Mouse (Mus musculus) left cerebral cortex, adult 11 months (tissue): ENCODE results near the gene Eif3l.
"Not testable (repeated sequence)": the region's sequence is repeated elsewhere in the genome, so short reads cannot be mapped to it uniquely, and the experiment has no call there.

ENCODE experiments used
- DNase-seq: peaks from one replicate; pipeline ENCODE4 v3.0.0; 2022; ENCODE audit warnings: low spot score

The Eif3l gene

DNA sequence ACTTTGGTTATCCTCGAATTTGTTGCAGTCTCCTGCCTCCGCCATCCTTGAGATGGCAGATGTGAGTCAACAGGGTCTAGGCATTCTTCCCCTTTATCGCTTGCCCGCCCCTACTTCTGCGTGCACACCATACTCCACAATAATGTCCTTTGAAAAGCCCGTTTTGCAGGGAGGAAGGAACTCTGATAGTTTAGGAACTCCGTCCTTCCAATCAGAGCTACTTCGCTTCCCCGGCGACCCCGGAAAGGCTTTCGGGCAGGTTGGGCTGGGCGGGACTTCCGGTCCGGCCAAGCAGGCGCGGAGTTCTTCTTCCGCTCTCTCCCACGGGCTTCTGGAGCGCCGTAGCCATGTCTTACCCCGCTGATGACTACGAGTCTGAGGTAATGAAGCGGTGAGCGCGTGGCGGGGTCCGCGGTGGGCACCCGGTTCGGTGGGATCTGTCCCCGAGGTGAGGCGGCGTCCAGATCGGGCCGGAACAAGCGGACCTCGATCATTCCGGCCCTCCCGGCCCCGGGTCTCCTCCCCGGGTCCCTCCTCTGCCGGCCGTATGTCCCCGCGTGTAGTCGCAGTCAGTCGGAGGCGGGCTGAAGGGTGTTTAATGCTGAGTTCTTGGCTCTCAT is at the start of gene Eif3l:
TSS of gene Eif3l (plus strand) at position 267 of the 620 bp plus-strand sequence.
- peak; percentile 68 for DNase-seq

GRCm38 (mm10) chr15:79025687-79026308 is 49.2 kb upstream of the Eif3l start:
- DNase-seq = no peak

DNA sequence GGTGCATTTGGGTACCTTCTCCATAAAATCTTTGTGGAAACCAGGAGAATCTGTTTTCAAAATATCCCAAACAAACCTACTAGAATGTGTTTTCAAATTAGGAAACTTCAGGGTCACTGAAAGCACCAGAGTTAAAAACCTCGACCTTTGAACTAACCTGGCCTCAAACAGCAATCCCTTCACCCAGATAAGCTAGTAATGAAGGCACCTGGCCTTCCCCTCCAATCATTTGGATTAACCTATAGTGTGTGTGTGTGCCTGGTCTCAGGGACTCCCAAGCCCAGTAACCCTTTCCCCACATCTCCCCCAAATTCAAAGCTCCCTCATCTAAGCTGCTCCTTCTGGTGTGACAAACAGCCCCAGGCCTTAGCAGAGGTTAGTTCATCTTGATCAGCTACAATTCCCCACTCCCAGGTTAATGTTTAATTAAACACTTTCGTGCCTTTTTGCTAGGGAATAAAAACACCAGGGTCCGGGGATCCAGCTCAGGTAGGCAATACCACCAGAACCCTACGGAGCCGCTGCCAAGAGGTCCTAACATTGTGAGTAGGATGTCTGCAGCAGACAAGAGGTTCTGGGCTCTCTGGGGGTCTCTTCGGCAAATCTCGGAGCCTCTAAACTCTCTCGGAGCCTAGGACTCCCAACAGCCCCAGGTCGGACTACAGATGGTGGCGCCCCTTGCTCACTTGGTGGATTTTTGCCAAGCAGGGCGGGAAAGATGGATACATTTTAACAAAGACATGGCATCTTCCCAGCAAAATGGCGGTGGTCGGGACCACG is 48.3 kb upstream of the Eif3l start:
- DNase-seq = no peak

DNA sequence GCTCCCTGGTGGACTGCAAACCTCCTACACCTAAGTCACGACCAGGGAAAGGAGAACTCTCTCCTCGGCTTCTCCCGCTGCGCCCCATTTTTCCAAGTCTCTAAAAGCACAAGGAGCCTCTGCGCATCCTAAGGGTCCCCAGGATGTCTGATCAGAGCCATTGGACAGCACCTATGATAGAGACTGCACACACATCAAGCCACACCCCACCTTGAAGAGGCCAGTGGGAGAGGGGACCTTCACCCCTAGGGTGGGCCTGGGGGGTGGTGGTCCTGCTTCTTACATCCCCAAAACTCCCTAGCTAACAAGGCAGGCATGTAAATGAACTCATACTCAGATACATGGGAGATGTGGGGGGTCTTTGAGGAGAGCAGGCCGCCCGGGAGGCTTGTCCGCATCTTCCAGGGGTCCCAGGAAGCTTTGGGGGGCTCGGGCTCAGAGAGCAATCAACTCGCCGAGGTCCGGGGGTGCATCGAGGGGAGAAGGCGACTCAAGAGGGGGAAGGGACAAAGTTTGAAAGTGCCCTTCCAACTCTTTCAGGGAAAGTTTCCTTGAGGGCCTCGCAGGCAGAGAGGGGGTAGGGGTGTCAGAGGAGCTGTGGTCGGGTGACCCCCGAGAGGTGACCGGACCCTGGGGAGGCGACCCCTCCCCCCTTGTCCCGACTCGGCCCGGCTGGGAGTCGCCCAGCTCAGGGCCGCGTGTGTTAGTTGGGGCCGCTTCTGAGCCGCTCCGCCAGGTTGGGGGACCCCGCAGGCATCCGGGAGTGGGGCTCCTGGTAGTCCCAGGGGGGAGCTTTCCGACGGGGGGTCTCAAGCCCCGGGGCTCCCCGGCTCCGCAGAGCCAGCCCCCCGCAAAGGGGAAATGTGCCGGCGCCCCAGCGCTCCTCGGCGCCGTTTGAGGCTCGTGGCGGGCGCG is 47.4 kb upstream of the Eif3l start:
- DNase-seq = no peak

DNA sequence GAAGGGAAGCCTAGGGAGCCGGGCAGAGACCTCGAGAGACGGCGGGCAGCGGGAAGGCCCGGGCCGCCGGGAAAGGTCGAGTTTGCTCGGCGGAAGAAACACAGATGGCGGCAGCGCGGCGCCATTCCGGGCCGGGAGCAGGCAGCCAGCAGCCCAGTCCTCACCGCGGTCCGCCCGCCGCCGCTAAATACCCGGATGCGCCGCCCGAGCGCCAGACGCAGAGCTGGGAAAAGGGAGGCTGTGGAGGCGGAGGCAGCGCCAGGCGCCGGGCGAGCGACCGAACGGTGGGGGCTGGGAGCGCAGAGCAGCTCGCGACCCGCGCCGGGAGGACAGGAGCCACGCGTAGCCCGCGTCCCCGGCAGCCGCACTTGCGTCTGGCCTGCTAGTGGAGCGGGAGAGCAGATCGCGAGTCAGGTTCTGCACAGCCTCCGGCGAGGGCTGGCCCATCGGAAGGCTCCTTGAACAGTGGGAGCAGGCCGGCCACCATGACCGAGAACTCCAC is 46.7 kb upstream of the Eif3l start, which contains the start of gene H1f0:
TSS of gene H1f0 (plus strand) at position 214 of the 502 bp plus-strand sequence.
- DNase-seq = peak; percentile 84

DNA sequence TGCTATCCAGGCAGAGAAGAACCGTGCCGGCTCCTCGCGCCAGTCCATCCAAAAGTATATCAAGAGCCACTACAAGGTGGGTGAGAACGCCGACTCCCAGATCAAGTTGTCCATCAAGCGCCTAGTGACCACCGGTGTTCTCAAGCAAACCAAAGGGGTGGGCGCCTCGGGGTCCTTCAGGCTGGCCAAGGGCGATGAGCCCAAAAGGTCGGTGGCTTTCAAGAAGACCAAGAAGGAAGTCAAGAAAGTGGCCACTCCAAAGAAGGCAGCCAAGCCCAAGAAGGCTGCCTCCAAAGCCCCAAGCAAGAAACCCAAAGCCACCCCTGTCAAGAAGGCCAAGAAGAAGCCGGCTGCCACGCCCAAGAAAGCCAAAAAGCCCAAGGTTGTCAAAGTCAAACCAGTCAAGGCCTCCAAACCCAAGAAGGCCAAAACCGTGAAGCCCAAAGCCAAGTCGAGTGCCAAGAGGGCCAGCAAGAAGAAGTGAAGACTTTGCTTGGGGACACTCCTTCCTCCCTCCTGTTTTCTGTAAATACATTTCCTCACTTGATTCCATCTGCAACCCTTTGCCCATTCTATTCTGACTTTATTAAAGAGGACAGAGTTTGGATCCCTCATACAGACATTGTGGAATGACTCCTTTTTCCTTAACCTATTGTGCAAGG is 46.0 kb upstream of the Eif3l start:
- DNase-seq = no peak

DNA sequence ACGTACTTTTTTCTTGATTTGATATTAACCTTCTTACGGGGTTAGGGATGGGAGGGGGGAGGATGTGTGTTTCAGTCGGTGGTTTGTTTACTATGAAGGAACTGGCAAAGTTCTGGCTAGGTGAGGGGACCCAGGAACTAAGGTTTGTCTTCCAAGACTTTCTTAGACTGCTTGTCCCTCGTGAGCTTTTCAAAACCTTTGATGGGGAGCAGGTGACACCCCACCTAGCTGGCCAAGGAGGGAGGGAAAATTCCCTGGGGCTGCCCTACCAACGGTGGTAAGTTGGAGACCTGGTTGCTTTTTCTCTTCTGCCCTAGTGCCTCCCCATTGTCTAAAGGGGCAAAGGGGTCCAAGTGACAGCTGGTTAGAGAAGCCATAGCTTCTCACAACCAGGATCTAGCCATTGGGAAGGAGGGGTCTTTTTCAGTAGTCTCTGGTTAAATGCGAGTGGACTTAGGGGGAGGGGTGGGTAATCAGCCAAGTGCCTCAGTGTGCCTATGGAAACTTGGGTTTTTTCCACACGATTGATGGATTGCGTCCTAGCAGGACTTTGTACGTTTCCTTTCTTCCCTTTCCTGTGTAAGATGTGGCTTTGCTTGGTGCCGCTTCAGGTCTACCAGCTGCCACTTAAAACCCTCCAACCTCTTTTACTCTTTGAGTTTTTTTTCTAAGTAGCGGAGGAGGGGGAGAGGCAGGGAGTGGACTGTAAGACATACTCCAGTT is 45.3 kb upstream of the Eif3l start:
- DNase-seq = no peak

- DNase-seq = peak; percentile 76
Measured at GRCm38 (mm10) chr15:79030551-79031435, 44.2 kb upstream of the Eif3l start.

DNA sequence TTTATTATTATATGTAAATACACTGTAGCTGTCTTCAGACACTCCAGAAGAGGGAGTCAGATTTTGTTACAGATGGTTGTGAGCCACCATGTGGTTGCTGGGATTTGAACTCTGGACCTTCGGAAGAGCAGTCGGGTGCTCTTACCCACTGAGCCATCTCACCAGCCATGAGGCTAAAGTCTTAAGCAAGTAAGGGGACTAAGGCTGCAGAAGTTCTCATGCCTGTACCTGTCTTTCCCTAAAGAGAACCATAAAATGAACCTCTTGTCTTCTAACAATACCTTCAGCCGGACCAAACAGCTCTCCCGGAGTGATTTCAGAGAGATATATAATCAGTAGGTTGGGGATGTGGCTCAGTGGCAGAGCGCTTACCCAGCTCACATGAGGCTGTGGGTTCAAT is 43.1 kb upstream of the Eif3l start:
- not testable (repeated sequence) for DNase-seq

DNA sequence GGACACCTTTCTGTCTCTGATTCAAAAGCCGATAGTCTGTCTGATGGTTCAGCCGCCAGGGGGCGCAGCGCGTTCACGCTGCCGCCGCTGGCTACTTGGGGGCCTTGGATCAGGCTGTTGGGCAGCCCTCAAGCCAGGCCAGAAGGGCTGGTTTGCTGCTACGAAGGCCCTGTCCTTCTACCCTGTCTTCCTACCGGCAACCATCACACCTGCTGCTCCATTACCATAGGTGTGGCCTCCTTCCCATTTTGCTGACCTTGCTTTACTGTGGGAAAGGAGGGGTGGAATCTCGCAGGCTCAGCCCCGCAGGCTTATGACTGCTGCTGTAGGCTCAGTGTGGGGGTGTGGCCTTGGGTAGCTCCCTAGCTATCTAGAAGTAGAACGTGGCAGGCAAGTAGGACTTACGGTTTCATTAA is 37.1 kb upstream of the Eif3l start:
- DNase-seq = no peak

GRCm38 (mm10) chr15:79038331-79038730 is 36.6 kb upstream of the Eif3l start:
- DNase-seq = no peak

DNA sequence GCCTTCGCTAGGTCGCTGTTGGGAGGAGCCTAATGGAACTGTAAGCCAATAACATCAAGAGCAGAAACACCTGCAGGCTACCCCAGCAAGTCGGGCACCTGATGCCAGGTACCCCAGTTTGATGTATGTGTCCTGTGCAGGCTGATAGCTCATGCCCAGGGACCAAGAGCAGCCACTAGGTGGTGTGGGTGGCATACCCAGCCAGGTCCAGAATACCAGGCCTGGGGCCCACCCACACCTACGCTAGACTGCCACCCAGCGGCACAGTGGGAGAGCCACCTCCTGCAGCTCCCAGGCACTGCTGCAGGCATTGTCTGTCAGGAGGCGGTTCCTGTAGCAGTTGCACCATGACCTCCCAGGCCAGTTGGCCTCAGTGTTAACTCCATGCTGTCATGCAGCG is 36.1 kb upstream of the Eif3l start:
- DNase-seq = no peak

GRCm38 (mm10) chr15:79040501-79041416 is 34.2 kb upstream of the Eif3l start:
- DNase-seq = no peak

- DNase-seq = no peak
Measured at GRCm38 (mm10) chr15:79041585-79041984, 33.4 kb upstream of the Eif3l start, which contains the start of gene Galr3. TSS of gene Galr3 (plus strand) at chr15:79041885.

- no peak for DNase-seq
Measured at GRCm38 (mm10) chr15:79042721-79043491, 32.1 kb upstream of the Eif3l start.

DNA sequence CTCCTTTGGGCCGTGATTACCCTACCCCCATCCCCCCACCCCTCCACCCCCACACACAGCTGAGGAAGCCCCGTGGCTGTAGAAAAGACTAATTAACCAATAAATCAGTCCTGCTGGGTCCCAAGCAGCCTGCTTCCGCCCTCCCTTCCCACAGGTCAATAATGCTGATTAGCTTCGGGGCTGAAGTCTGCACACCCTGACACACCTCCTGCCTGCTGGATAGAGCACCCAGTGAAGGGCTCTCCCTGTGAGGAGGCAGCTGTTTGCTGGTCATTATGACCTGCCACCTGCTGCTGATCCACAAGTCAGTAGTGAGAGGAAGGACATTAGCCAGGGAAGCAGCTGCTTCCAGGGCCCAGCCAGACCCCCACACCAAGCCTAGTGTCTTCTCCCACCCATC is 30.1 kb upstream of the Eif3l start:
- no peak for DNase-seq

DNA sequence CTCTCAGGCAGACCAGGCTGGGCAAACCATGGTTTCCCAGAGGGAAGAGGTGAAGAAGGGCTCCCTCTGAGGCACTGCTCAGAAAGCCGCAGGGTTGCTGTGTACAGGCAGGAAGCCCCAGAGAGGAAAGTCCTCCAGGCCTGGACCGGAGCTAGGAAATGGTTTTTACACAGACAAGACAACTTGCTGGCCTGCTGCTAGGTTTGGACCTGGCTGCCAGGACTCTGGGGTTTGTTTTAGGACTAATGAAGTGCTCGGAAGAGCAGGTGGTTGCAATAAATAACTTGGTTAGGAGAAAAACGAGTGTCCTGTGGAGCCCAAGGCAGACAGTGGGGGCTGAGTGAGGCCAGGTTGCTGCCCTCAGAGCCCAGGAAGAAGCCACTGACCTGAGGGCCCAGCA is 26.8 kb upstream of the Eif3l start:
- no peak for DNase-seq
